Mouse (Mus musculus) CD4-positive, CD25-positive, alpha-beta regulatory T cell, adult 2 months (primary cell): Measurements from ENCODE around the gene Agtpbp1.
"Not testable (repeated sequence)": the region's sequence is repeated elsewhere in the genome, so short reads cannot be mapped to it uniquely, and the experiment has no call there.

Experiments
- DNase-seq: peaks from one replicate; pipeline ENCODE4 v3.0.0-alpha.2; 2012; ENCODE audit warnings: low read depth, low spot score

The Agtpbp1 gene

DNA sequence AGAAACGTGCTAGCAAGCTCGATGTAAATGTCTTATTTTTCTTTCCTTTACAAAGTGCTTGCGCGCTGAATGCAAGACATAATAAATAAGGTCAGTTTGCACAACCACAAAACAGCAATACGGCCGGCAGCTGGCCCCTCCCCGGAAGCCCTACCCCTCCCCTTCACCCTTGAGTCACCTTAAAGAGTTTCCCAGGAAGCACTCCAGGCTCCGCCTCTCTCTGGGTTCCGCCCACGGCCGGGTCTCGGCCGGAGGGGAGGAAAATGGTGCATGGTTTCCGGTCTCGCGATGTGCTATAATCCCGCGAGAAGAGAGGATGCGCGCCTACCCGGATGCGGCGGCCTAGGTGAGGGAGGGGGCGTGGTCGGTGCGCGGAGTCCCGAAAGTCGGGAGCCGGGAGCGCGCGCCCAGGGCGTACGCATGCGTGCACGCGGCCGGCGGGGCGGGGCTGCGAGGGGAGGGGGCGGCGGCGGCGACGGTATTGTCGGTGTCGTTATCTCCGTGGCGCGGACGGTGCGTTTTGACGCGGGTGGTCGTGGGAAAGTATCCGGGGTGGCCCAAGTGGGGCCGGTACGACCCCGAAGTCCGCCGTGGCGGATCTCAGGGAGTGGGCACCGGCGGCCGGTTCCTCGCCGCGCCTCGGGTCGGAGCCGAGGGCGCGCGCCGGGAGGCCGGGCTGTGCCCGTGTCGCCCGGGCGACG, at the start of gene Agtpbp1, which contains the start of gene Naa35:
Gene Agtpbp1, minus strand, starts transcription at position 281 of the 701 bp plus-strand sequence.
Gene Naa35, plus strand, starts transcription at position 313 of the 701 bp plus-strand sequence.
- DNase-seq, result peak; percentile 100

DNA sequence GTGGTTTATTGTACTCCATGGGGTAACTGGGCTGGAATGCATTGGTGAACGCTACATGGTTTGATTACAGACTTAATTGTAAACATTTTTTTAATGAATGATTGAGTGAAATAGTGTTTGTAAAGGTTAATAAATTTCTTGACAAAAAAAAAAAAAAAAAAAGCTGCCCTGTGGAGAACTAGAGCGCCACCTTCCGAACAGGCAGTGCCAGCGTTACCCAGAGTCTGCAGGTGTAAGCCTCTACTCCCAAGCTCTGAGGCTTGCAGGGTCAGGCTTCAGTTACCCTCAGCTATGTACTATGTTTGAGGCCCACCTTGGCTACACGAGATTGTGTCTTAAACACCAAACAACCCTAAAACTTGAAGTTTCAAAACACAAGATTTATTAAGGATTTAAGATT, 49.6 kb upstream of the Agtpbp1 start:
- peak; percentile 35 for DNase-seq

DNA sequence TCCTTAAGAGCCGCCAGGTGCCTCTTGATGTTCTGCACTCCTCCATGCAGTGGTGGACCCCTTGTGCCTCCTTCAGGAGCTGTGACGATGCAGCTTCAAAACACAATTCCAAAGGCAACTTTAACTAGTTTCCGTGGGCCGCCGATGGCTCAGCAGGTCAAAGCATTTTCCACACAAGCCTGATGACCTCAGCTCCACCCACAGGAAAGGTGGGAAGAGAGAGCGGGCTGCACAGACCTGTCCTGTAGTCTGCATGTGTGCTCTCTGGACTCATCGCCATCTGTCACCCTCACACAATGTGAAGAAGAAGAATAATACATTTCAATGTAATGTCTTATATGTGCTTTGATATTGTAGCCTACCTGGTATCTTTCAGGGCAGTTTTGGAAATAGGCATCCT, 41.7 kb upstream of the Agtpbp1 start:
- DNase-seq, result no peak

DNA sequence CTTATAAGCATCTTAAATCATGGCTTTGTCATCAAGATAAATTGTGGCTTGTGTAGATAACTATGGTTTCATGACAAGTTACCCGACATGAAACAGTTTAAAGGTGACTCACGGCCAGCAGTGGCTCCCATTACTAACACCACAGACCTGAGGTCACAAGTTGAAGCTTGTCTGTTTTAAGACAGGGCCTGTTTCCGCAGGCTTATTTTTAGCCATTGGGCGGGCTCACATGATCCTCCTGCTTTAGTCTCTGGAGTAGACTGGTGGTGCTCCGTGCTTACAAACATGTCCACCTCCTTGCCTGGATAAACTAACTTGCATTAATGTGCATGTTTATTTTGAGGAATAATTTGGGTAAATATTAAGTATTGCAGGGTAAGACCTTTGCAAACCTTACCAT, 39.9 kb upstream of the Agtpbp1 start:
- DNase-seq, result no peak

DNA sequence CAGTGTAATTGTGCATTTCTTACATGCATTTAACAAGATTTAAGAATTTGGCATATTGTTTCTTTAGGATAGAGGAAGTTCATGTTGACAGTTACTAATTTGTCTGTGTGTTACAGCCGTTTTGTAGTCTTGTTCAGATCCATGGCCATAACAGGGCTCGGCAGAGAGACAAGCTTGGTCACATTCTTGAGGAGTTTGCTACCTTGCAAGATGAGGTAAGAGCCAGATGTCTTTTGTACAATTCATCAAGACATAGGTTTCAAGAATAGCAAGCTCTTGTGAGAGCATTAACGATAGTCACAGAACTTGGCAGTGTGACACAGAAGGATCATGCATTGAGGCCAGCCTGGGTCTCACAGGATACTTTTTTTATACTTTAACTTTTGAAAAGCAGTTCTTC, 39.4 kb upstream of the Agtpbp1 start:
- DNase-seq, result no peak

DNA sequence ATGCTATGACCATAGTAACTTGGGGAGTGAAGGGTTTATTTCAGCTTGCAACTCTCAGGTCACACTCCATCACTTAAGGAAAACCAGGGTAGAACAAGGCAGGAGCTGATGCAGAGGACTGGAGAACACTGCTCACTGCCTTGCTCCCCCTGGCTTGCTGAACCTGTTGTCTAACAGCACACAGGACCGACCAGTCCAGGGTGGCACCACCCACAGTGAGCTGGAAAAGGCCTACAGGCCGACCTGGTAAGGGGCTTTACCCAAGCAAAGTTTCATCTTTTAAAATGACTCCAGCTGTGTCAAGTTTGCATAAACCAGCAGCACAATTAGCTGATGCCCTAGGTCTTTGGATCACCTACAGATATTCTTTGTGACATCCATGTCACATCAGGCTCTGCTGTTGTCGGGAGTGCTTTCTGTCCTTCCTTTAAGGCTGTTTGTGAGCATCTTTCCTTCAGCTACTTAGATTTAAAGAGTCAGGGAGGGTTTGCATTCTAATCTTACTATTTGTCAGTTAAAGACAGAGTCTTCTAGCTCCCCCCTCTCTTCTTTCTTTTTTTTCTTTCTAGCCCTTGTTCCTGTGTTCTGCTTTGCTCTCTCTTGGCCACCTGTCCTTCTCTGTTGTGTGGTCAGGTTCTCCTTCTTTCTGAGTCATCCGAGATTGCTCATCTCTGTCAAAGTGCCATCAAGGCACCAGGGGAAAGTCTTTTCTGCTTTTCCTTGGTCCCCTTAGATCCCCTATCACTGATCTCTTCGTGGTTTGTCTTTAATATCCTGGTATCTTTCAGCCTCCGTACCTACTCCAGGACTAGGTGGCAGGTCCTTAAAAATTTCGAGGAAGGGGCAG, 36.8 kb upstream of the Agtpbp1 start:
- DNase-seq, result no peak

DNA sequence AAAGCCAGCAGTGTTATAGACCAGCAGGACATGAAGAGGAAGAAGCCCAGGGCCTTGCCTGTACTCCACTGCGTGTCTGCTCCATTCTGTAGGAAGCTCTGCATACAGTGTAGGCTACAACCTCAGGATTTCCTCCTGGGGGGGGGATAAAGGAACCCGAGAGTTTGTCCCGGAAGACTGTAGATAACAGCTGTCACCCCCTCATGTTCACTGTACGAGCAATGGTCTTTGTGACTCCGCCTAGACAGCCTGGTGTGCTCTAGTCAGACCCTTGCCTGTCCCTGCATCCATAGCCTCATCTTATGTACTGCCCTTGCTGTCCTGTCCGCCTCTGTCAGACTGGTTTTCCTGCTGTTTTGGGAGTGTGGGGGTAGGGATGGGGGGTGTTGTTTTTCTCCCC, 33.4 kb upstream of the Agtpbp1 start:
- DNase-seq, result no peak

DNA sequence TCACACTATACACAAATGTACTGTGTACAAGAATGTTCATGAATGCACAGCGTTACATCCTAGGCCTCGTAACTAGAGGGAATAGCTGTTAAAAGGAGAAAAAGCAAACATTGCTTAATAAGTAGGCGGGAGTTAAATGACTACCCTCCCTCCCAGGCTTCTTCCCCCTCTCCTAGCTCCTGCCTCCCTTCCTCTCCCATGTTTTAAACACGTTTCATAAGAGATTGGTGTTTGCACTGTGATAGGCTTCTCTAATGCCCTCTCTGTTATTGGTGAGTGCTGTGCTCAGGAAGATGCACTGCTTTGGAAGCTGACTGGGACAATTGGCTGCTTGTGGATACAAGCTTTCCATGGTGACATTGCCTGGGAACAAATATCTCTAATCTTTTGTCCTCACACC, 30.5 kb upstream of the Agtpbp1 start:
- no peak for DNase-seq

DNA sequence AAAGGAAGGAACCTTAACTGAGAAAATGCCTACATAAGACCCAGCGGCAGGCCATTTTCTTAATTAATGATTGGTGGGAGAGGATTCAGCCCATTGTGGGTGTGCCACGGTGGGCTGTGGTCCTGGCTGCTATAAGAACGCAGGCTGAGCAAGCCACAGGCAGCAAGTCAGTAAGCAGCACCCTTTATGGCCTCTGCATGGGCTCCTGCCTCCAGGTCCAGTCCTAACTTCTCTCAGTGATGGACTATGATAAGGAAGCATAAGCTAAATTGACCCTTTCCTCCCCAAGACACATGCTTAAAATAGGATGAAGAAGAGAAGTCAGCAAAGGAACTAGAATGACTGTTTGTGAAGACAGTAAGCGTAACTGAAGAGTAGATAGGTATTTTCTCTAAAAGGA, 30.1 kb upstream of the Agtpbp1 start:
- DNase-seq, result no peak

DNA sequence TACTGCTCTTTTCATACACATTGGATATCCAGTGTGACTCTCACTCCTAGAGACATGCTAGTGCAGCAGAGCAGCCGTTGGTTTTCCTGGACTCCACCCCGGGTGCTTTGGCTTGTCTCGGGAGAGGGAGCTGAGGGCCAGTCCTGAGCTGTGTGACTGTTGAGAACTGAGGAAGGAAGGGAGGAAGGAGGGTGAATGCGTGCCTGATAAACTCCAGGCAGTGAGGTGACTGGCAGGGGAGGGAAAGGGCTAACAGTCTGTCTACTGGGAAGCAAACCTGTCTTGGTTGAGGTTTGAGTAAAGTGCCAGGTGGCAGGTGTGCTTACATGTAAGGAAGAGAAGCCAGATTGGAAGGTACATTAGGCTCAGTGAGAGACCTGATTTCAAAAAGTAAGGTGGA, 28.8 kb upstream of the Agtpbp1 start:
- no peak for DNase-seq

DNA sequence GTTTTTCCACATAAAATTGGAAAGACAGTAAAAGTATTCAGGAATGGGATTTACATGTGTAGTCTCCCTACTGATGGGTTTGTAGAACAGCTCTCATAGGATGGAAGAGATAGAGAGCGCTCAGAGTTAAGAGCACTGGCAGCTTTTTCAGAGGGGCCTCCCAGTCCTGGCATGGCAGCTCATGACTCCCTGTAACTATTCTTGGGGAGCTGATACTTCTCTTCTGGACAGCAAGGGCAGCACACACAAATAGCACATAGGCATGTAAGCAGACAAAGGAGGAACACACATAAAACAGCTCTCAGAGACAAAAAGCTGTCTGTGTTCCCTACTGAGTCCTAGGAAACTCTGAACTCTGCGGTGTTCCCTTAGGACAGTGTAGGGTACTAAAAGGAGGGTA, 25.4 kb upstream of the Agtpbp1 start:
- no peak for DNase-seq

DNA sequence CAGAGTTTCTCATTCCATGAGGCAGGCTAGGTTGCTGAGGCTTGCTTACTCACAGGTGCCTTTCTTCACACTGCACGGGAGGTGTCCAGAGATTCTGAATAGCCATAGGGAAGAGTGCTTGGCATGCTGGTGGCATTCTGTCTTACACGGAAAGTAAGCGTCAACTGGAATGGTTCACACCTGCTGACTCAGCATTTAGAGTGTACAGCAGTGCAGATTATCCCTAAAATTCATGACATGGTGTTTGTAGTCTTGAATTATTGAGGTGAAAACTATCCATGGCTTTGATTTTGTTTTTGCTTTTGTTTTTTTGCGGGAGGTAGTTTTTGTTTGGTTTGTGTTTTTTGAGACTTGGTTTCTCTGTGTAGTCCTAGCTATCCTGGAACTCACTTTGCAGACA, 24.9 kb upstream of the Agtpbp1 start:
- no peak for DNase-seq

DNA sequence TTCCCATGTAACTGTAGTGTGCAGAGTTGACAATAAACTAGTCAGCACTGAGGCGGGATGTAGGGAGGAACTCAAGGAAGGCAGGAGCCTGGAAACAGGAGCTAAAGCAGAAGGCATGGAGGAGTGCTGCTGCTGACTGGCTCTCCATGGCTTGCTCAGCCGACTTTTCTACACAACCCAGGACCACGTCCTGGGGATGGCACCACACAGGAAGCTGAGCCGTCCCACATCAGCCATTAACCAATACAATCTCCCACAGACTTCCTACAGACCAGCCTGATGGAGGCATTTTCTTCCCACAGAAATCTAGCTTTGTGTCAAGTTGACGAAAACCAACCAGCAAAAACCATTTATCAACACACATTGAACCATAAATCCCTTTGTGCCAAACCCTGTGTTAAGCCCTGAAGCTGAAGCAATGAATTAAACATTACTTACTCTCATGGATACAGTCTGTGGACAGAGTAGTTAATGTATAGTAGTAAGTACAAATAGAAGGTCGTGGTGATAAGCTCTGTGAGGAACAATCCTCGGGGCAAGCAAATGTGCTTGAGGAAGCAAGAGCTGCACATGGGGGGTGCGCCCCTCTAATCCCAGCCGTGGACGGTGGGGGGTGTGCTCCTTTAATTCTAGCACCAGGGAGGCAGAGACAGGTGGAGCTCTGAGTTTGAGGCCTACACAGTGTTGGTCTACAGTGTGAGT, 20.3 kb upstream of the Agtpbp1 start:
- no peak for DNase-seq

DNA sequence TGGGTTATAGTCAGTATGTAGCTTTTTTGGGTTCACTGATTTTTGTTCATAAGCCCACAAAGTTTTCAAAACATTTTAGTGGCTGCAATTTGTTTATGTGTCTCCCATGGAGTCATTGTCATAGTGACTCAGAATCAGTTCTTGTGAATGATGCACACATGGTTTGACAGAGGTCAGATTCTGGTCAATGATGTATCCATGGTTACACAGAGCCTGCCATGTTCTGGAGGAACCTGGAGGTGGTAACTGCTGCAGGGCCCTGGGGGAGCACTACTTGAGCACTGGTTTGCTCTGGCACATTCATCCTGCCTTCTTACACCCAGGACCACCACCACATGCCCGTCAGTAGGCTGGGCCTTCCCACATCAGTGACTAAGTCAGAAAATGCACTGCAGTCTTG, 19.5 kb upstream of the Agtpbp1 start:
- no peak for DNase-seq

DNA sequence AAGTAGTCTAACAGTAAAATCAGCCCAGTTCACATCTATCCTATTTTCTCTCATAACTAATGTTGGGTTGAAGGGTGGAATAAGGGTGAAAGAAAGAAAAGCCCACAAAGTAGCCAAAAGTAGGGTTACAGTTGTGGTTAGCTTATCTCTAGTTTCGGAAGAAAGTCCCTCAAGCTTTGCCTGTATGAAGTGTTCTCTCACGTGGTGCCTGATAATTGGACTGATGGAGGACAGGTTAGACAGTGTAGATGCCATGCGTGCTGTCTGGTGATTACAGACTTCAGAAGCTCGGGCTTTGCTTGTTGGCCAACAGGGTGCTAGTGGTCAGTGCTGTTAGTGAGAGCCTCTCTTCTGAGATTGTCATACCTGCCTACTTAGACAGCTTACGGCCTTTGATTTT, 18.1 kb upstream of the Agtpbp1 start:
- no peak for DNase-seq

DNA sequence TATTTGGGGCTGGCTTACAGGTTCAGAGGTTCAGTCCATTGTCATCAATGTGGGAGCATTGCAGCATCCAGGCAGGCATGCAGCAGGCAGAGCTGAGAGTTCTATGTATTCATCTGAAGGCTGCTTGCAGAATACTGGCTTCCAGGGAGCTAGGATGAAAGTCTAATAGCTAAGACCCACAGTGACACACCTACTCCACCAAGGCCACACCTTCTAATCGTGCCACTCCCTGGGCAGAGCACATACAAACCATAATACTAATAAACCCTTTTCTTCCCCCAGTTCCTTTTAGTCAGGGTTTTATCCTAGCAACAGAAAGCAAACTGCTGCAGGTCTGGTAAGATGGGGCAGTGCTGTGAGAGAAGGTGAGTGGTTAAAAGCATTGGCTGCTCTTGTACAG, 7.6 kb upstream of the Agtpbp1 start:
- DNase-seq, result no peak

DNA sequence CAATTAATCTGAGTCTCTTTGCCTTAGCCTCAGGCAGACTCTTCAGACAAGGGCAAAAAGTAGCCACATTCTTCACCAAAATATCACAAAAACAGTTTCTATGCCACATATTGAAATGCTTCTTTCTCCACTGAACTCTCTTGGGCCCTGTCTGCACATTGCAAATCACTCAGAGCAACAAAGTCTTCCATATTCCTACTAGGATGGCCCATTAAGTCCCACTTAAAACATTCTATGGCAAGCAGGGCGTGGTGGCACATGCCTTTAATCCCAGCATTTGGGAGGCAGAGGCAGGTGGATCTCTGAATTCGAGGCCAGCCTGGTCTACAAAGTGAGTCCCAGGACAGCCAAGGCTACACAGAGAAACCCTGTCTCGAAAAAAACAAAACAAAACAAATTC, 7.0 kb upstream of the Agtpbp1 start:
- DNase-seq, result not testable (repeated sequence)

DNA sequence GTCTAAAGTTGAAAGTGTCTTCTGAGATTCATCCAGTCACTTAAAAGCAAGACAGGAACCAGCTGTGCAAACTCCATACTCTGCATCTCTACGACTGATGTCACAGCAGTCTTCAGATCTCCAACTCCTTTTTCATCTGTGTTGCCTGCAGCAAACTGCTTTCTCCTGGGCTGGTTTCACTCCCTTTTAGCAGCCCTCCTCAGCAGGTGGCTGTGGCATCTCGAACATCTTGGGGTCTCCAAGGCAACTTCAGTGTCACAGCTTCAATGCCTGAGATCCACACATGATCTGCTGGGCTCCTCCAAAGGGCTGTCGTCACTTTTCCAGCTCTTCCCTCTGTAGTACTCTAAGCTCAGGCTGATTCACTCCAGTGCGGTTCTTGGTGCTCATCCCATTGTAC, 5.7 kb upstream of the Agtpbp1 start:
- no peak for DNase-seq

DNA sequence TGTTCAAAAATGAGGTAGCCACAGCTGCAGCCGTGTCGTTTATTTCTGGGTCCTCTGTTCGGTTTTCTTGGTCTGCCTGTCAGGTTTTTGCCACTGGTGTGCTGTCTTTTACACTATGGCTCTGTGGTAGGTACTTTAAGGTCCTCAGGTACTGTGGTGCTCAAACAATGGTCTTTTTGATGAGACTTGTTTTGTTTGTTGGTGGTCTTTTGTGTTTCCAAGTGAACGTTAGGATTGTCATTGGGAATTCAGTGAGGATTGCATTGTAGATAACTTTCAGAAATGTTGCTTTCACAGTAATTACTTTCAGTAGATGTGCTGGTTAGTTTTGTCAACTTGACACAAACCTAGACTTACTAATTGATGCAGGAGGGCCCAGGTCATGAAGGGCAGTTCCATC, 4.6 kb upstream of the Agtpbp1 start:
- no peak for DNase-seq

DNA sequence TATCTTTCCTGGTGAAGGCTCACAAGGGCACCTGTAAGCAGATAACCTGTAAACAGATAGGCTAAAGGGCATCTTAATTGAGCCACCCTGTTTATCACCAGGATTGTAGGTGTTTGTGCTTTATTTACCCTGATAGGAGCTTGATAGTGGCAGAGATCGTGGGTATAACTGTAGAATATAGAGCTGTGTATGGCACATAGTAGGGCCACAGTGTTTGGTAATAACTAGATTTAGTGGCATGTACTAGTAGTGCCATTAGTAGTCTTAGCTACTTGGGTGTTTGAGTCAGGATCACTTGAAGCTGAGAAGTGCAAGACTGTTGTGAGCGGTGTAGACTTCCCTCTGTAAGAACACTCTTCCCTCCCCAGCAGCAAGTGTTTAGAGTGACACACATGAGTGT, 2.2 kb upstream of the Agtpbp1 start:
- DNase-seq, result no peak

DNA sequence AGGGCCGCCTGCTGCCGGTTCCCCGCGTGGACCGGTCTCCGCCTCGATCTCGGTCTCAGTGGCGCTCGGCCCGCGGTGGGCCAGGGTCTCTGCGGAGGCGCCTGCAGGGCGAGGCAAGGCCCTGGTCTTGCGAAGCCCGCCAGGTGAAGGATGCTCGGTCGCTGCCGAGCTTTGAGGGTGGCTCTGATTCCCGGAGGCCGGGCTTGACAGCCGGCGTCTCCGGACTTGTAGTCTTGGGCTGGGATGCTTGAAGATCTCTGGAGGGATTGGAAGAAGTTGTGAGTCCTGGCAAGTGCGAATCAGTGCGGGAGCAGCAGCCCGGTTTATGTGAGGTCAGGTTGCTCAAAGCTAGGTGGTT, 600 bp upstream of the Agtpbp1 start:
- DNase-seq, result no peak

DNA sequence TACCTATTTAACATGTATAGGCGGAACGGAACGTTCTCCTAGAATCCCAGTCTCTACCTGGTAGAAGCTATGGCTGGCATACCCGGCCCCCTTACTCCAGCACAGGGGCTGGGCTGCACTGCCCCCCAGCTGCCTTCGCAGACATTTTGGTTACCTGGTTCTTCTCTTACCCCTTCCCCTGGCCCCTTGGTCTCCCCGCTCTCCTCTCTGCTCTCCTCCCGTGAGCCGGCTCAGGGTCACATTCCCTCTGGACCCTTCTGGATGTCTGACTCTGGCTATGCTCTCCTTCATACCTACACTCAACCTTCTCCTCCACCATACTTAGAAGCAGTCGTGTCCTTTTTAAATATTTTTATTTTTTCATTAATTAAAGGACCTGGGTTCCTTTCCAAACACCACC, 546 bp downstream of the Agtpbp1 start:
- peak; percentile 33 for DNase-seq

DNA sequence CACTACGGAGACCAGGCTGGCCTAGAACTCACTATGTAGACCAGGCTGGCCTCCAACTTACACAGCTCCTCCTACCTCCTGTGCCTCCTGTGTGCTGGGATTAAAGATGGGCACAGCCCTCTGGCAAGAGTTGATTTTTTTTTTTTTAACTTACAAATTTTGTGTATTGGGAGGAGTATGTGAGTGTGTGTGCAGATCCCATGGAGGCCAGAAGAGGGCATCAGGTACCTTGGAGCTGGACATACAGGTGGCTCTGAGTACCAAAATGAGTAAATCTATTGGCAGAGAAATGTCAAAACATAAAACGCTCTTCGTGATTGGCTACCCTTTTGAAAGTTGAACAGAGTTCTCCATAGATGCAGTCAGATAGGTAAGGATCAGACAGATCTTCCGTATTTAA, 4.1 kb downstream of the Agtpbp1 start:
- peak; percentile 44 for DNase-seq
